Mouse (Mus musculus): ENCODE results near the gene Psme3. TPM values are rescaled to one million over a fixed set of nuclear protein-coding genes. Genes with fewer than 3 reads are reported as not detected.
"Not testable (repeated sequence)": the region's sequence is repeated elsewhere in the genome, so short reads cannot be mapped to it uniquely, and the experiment has no call there.

The Psme3 gene
- total RNA-seq, 2 experiments from 2014 or later, result 66.3 to 67.8 TPM

- no peak for DNase-seq
Observed at GRCm38 (mm10) chr11:101312150-101312549, 3.9 kb upstream of the Psme3 start.

GRCm38 (mm10) chr11:101314567-101314966, 1.4 kb upstream of the Psme3 start:
- no peak for DNase-seq

GRCm38 (mm10) chr11:101315082-101315650, 847 bp upstream of the Psme3 start:
- DNase-seq, result no peak

GRCm38 (mm10) chr11:101316501-101316917, 496 bp downstream of the Psme3 start:
- DNase-seq, result no peak

- peak; percentile 40 for DNase-seq
Observed at GRCm38 (mm10) chr11:101323609-101324008, 7.6 kb downstream of the Psme3 start.

- DNase-seq, result no peak
Observed at GRCm38 (mm10) chr11:101324763-101325162, 8.8 kb downstream of the Psme3 start, which contains the start of gene Aoc2. Gene Aoc2, plus strand, starts transcription at chr11:101325063.

GRCm38 (mm10) chr11:101325201-101325600, 9.2 kb downstream of the Psme3 start:
- not testable (repeated sequence) for DNase-seq

- DNase-seq, result no peak
Observed at GRCm38 (mm10) chr11:101326147-101326546, 10.1 kb downstream of the Psme3 start.

GRCm38 (mm10) chr11:101327311-101327710, 11.3 kb downstream of the Psme3 start:
- no peak for DNase-seq

- peak; percentile 30 for DNase-seq
Observed at GRCm38 (mm10) chr11:101328941-101329635, 13.1 kb downstream of the Psme3 start.

GRCm38 (mm10) chr11:101330371-101330924, 14.4 kb downstream of the Psme3 start, which contains the start of gene Aoc3:
Gene Aoc3, plus strand, starts transcription at chr11:101330605.
- peak; percentile 60 for DNase-seq

GRCm38 (mm10) chr11:101330961-101331360, 14.9 kb downstream of the Psme3 start:
- not testable (repeated sequence) for DNase-seq

- DNase-seq, result no peak
Observed at GRCm38 (mm10) chr11:101332537-101332936, 16.5 kb downstream of the Psme3 start.

GRCm38 (mm10) chr11:101334023-101334422, 18.0 kb downstream of the Psme3 start:
- no peak for DNase-seq

GRCm38 (mm10) chr11:101334516-101334915, 18.5 kb downstream of the Psme3 start:
- DNase-seq, result no peak

GRCm38 (mm10) chr11:101335685-101336084, 19.7 kb downstream of the Psme3 start:
- DNase-seq, result no peak

GRCm38 (mm10) chr11:101338123-101338760, 22.2 kb downstream of the Psme3 start:
- no peak for DNase-seq

- DNase-seq, result no peak
Observed at GRCm38 (mm10) chr11:101347083-101347775, 31.2 kb downstream of the Psme3 start.

- DNase-seq, result no peak
Observed at GRCm38 (mm10) chr11:101348774-101349173, 32.8 kb downstream of the Psme3 start.

GRCm38 (mm10) chr11:101349216-101349615, 33.2 kb downstream of the Psme3 start:
- no peak for DNase-seq

- DNase-seq, result no peak
Observed at GRCm38 (mm10) chr11:101351100-101351720, 35.2 kb downstream of the Psme3 start.

GRCm38 (mm10) chr11:101351721-101352111, 35.7 kb downstream of the Psme3 start:
- no peak for DNase-seq
